Mouse (Mus musculus): ENCODE data around the gene Tekt5. TPM values are rescaled to one million over a fixed set of nuclear protein-coding genes. Genes with fewer than 3 reads are reported as not detected.

Tekt5 gene
- polyA plus RNA-seq, 1 experiment, result 20.3 TPM

GRCm38 (mm10) chr16:10341110-10341509 lies 54.2 kb downstream of the Tekt5 start:
- 77% methylated on average over 4 of the region's 4 CpGs for WGBS
- Histone ChIP-seq H3K27ac (ENCODE audit: insufficient read depth, low read length) (no peak overlapping the region), H3K4me1 (ENCODE audit: control insufficient read depth, insufficient read depth, low read length) (no peaks in the 10 kb centered on the region), H3K4me3 (replicated peaks; ENCODE audit: insufficient read depth, low read depth, low read length) (no peak overlapping the region), H3K27me3 (ENCODE audit: control insufficient read depth, insufficient read depth, low read length) (no peaks in the 10 kb centered on the region)
- DNase-seq, result no peak
- TF ChIP-seq POLR2A (IDR thresholded peaks at IDR 0.05; ENCODE audit: borderline replicate concordance, insufficient read depth, low read length) (no peak), CTCF (IDR thresholded peaks at IDR 0.05; ENCODE audit: borderline replicate concordance, insufficient read depth, low read depth, low read length) (no peak)

DNA sequence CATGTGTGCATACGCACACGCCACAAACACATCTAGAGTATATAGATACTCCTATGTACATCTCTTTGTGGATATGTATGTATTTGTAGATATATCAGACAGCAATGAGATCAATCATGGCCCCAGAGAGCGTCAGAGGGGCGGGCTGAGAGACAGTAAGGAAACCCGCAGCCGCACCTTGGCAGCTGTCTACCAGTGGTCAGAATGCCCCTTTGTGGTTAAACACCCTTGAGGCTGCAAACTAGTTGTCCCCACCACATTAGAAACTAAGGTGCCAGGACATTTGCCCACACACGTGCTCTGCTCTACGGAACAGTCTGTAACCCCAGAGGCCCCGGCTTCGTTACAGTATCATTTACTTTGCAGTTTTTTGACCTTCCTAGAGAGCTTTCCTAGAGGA lies 55.4 kb downstream of the Tekt5 start:
- H3K4me1 ChIP-seq (ENCODE audit: control insufficient read depth, insufficient read depth, low read length), result no peaks in the 10 kb centered on the region
- 93% methylated on average over 10 of the region's 10 CpGs for WGBS
- H3K27me3 ChIP-seq (ENCODE audit: control insufficient read depth, insufficient read depth, low read length), result no peaks in the 10 kb centered on the region
- no peak overlapping the region for H3K4me3 ChIP-seq (replicated peaks; ENCODE audit: insufficient read depth, low read depth, low read length)
- no peak for DNase-seq
- no peak overlapping the region for H3K27ac ChIP-seq (ENCODE audit: insufficient read depth, low read length)
- no peak for TF ChIP-seq POLR2A (IDR thresholded peaks at IDR 0.05; ENCODE audit: borderline replicate concordance, insufficient read depth, low read length)
- no peak for TF ChIP-seq CTCF (IDR thresholded peaks at IDR 0.05; ENCODE audit: borderline replicate concordance, insufficient read depth, low read depth, low read length)

DNA sequence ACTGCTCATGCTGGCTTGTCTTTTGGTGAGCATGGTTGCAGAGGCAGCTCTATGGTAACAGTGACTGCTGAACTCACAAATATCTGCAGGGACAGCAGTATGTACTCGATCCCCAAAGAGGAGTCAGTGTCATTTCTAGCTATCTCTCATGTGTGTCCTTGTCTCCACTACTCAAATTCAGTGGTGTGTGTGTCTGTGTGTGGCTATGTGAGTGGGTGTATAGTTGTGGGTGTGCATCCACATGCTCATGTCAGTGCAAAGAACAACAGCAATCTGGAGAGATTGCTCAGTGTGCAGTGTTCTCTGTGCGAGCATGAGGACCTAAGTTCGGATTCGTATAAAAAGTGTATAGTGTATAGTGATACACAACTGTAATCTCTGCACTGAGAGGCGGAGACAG lies 56.7 kb downstream of the Tekt5 start:
- H3K27me3 ChIP-seq (ENCODE audit: control insufficient read depth, insufficient read depth, low read length), result no peaks in the 10 kb centered on the region
- H3K4me3 ChIP-seq (replicated peaks; ENCODE audit: insufficient read depth, low read depth, low read length), result no peak overlapping the region
- H3K4me1 ChIP-seq (ENCODE audit: control insufficient read depth, insufficient read depth, low read length), result no peaks in the 10 kb centered on the region
- WGBS, result 92% methylated on average over 5 of the region's 5 CpGs
- no peak for DNase-seq
- TF ChIP-seq POLR2A (IDR thresholded peaks at IDR 0.05; ENCODE audit: borderline replicate concordance, insufficient read depth, low read length) (no peak), CTCF (IDR thresholded peaks at IDR 0.05; ENCODE audit: borderline replicate concordance, insufficient read depth, low read depth, low read length) (no peak)
- no peak overlapping the region for H3K27ac ChIP-seq (ENCODE audit: insufficient read depth, low read length)

DNA sequence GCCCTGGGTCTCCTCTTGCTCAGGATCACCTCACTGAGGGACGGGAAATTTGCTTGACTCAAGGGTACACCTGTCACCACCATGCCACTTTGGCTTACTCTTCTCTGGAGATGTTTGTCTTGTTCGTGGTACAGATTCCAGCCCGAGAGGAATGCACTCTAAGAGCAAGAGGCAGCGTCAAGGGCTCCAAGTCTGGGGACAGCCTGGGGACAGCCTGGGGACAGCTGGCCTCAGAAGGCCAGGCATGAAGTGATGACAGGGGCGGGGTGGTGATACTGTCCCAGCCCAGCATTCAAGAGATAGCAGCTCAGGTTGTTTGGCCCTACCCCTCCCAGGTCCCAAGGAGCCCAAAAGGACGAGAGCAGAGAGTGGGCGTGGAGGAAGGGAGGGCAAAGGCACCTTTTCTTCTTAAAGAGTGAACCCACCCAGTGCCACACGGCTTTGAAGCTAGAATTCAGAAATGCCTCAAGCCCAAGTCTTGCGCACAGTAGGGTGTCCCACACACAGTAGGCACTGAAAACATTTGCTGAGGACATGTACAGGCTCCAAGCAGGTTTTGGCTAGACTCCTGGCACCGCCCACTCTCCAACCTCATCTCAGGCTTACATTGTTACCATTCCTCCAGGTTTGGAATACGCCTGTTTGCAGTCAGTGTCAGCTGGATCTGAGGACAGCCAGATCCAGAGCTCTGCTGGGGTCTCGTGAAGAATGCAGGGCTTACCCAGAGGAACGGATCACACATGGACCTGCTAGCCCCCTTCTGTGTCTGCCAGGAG lies 57.7 kb downstream of the Tekt5 start:
- H3K27ac ChIP-seq (ENCODE audit: insufficient read depth, low read length), result no peak overlapping the region
- TF ChIP-seq CTCF (IDR thresholded peaks at IDR 0.05; ENCODE audit: borderline replicate concordance, insufficient read depth, low read depth, low read length) (no peak), POLR2A (IDR thresholded peaks at IDR 0.05; ENCODE audit: borderline replicate concordance, insufficient read depth, low read length) (no peak)
- DNase-seq, result no peak
- 69% methylated on average over 13 of the region's 13 CpGs for WGBS
- H3K4me3 ChIP-seq (replicated peaks; ENCODE audit: insufficient read depth, low read depth, low read length), result no peak overlapping the region
- H3K27me3 ChIP-seq (ENCODE audit: control insufficient read depth, insufficient read depth, low read length), result no peaks in the 10 kb centered on the region
- no peaks in the 10 kb centered on the region for H3K4me1 ChIP-seq (ENCODE audit: control insufficient read depth, insufficient read depth, low read length)

GRCm38 (mm10) chr16:10336454-10337421 lies 58.6 kb downstream of the Tekt5 start:
- no peaks in the 10 kb centered on the region for H3K27me3 ChIP-seq (ENCODE audit: control insufficient read depth, insufficient read depth, low read length)
- H3K4me3 ChIP-seq (replicated peaks; ENCODE audit: insufficient read depth, low read depth, low read length), result no peak overlapping the region
- DNase-seq, result no peak
- WGBS, result 70% methylated on average over 19 of the region's 19 CpGs
- no peaks in the 10 kb centered on the region for H3K4me1 ChIP-seq (ENCODE audit: control insufficient read depth, insufficient read depth, low read length)
- TF ChIP-seq POLR2A (IDR thresholded peaks at IDR 0.05; ENCODE audit: borderline replicate concordance, insufficient read depth, low read length), result no peak
- H3K27ac ChIP-seq (ENCODE audit: insufficient read depth, low read length), result no peak overlapping the region

- no peak overlapping the region for H3K27ac ChIP-seq (ENCODE audit: insufficient read depth, low read length)
Measured at GRCm38 (mm10) chr16:10335953-10336352, 59.3 kb downstream of the Tekt5 start.

DNA sequence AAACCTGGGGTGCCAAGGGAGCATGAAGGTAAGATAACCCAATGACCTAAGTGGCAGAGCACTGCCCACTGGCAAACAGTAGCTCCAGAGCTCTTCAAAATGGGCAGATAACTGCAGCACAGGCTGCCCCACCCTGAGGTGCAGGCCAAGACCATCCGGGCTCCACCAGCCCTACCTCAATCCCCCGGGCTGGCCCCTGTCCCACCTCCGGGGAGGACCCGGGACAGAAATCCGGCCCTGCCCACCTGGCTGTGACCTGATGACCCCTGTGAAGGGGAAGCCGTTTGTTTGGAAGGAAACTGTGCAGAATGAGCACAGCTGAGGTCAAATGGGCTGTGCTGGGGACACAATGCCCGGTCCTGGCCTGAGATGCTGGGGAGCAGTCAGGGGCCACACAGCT lies 62.6 kb downstream of the Tekt5 start:
- 48% methylated on average over 7 of the region's 7 CpGs for WGBS
- no peak overlapping the region for H3K4me3 ChIP-seq (replicated peaks; ENCODE audit: insufficient read depth, low read depth, low read length)
- no peak overlapping the region for H3K27ac ChIP-seq (ENCODE audit: insufficient read depth, low read length)
- H3K27me3 ChIP-seq (ENCODE audit: control insufficient read depth, insufficient read depth, low read length), result no peaks in the 10 kb centered on the region
- H3K4me1 ChIP-seq (ENCODE audit: control insufficient read depth, insufficient read depth, low read length), result no peaks in the 10 kb centered on the region
- TF ChIP-seq CTCF (IDR thresholded peaks at IDR 0.05; ENCODE audit: borderline replicate concordance, insufficient read depth, low read depth, low read length) (no peak), POLR2A (IDR thresholded peaks at IDR 0.05; ENCODE audit: borderline replicate concordance, insufficient read depth, low read length) (no peak)
- no peak for DNase-seq

More at GRCm38 (mm10) chr16:10335953-10336352, 59.3 kb downstream of the Tekt5 start:
- H3K27me3 ChIP-seq (ENCODE audit: control insufficient read depth, insufficient read depth, low read length), result no peaks in the 10 kb centered on the region
- WGBS, result 93% methylated on average over 2 of the region's 2 CpGs
- H3K4me1 ChIP-seq (ENCODE audit: control insufficient read depth, insufficient read depth, low read length), result no peaks in the 10 kb centered on the region
- no peak overlapping the region for H3K4me3 ChIP-seq (replicated peaks; ENCODE audit: insufficient read depth, low read depth, low read length)
- no peak for TF ChIP-seq POLR2A (IDR thresholded peaks at IDR 0.05; ENCODE audit: borderline replicate concordance, insufficient read depth, low read length)
- no peak for TF ChIP-seq CTCF (IDR thresholded peaks at IDR 0.05; ENCODE audit: borderline replicate concordance, insufficient read depth, low read depth, low read length)
- DNase-seq, result no peak
